Mouse (Mus musculus) midbrain, embryonic 16.5 days (tissue): ENCODE measurements around the gene Itga8. TPM values are rescaled to one million over a fixed set of nuclear protein-coding genes. Genes with fewer than 3 reads are reported as not detected.

ENCODE experiments used
- ATAC-seq: fragments of 200-750 bp; cut with Nextera tagmentation; 2 replicates; pipeline ENCODE4 v1.8.0; 2017; ENCODE audit warnings: moderate TSS enrichment
- H3K27ac ChIP-seq: fragments of 300-500 bp; sonication (generic); 2 replicates; pipeline ENCODE4 v1.5.1; 2014; ENCODE audit warnings: mild to moderate bottlenecking, low read length, mixed read lengths
- H3K27me3 ChIP-seq: fragments of 300-500 bp; sonication (generic); 2 replicates; pipeline ENCODE4 v1.6.1; 2014; ENCODE audit warnings: low read depth, low read length, mixed read lengths; ENCODE audit not compliant: control insufficient read depth, insufficient read depth
- H3K36me3 ChIP-seq: fragments of 300-500 bp; sonication (generic); 2 replicates; pipeline ENCODE4 v1.6.1; 2014; ENCODE audit warnings: mild to moderate bottlenecking, low read length, moderate library complexity, mixed read lengths; ENCODE audit not compliant: control insufficient read depth, insufficient read depth
- H3K4me1 ChIP-seq: fragments of 300-500 bp; sonication (generic); 2 replicates; pipeline ENCODE4 v1.6.1; 2014; ENCODE audit warnings: mild to moderate bottlenecking, low read length, mixed read lengths; ENCODE audit not compliant: control insufficient read depth, insufficient read depth
- H3K4me2 ChIP-seq: fragments of 300-500 bp; sonication (generic); 2 replicates; pipeline ENCODE4 v1.6.1; 2014; ENCODE audit warnings: mild to moderate bottlenecking, low read length, mixed read lengths
- H3K4me3 ChIP-seq: fragments of 300-500 bp; sonication (generic); 2 replicates; pipeline ENCODE4 v1.5.1; 2014; ENCODE audit warnings: low read depth, mild to moderate bottlenecking, low read length, moderate library complexity, mixed read lengths
- H3K9ac ChIP-seq: fragments of 300-500 bp; sonication (generic); 2 replicates; pipeline ENCODE4 v1.6.1; 2014; ENCODE audit warnings: low read depth, low read length, mixed read lengths
- H3K9me3 ChIP-seq: fragments of 300-500 bp; sonication (generic); replicated peaks from 2 replicates; pipeline ENCODE4 v1.6.1; 2014; ENCODE audit warnings: mild to moderate bottlenecking, low read length, mixed read lengths; ENCODE audit not compliant: control insufficient read depth, poor library complexity, severe bottlenecking
- WGBS: fragments of 180-500 bp; shearing (Covaris S2); extraction: QIAGEN DNeasy Blood & Tissue Kit; methylation state at CpG from one replicate; pipeline ENCODE4 v1.1.7; 2014; 5-methylcytosine and 5-hydroxymethylcytosine counted together
- polyA plus RNA-seq: library from polyadenylated mRNA; unstranded; fragments of >200 nt; fragmentation: Nextera tagmentation; extraction: Ambion mirVana; gene quantifications from 2 replicates; pipeline ENCODE4 v1.2.1, GENCODE M21; 2015

The Itga8 gene
- polyA plus RNA-seq, 1 experiment from 2014 or later, result 2.6 TPM

- no peak overlapping the region for H3K4me2 ChIP-seq
- no peak overlapping the region for H3K9ac ChIP-seq
- H3K27me3 ChIP-seq, result no peaks in the 10 kb centered on the region
- no peak overlapping the region for H3K4me3 ChIP-seq
- H3K4me1 ChIP-seq, result no peaks in the 10 kb centered on the region
- WGBS, result 90% methylated on average over 1 of the region's 1 CpGs
- no peaks in the 10 kb centered on the region for H3K9me3 ChIP-seq
- H3K27ac ChIP-seq, result no peak overlapping the region
- ATAC-seq, result no peak
- no peaks in the 10 kb centered on the region for H3K36me3 ChIP-seq
Measured at GRCm38 (mm10) chr2:12226367-12226766, 75.4 kb downstream of the Itga8 start.

GRCm38 (mm10) chr2:12221671-12222070 lies 80.1 kb downstream of the Itga8 start:
- 53% methylated on average over 2 of the region's 2 CpGs for whole genome bisulfite sequencing
- Histone ChIP-seq H3K9me3 (no peaks in the 10 kb centered on the region), H3K27me3 (no peaks in the 10 kb centered on the region), H3K9ac (no peak overlapping the region), H3K4me1 (no peaks in the 10 kb centered on the region), H3K27ac (no peak overlapping the region), H3K4me2 (no peak overlapping the region), H3K36me3 (no peaks in the 10 kb centered on the region), H3K4me3 (no peak overlapping the region)
- no peak for ATAC-seq

- no peak overlapping the region for H3K27ac ChIP-seq
- H3K4me3 ChIP-seq, result no peak overlapping the region
- H3K4me2 ChIP-seq, result no peak overlapping the region
- H3K27me3 ChIP-seq, result no peaks in the 10 kb centered on the region
- H3K9ac ChIP-seq, result no peak overlapping the region
- H3K36me3 ChIP-seq, result no peaks in the 10 kb centered on the region
- WGBS, result 55% methylated on average over 4 of the region's 4 CpGs
- ATAC-seq, result no peak
- no peaks in the 10 kb centered on the region for H3K9me3 ChIP-seq
- H3K4me1 ChIP-seq, result no peaks in the 10 kb centered on the region
Measured at GRCm38 (mm10) chr2:12213464-12213790, 88.3 kb downstream of the Itga8 start.

GRCm38 (mm10) chr2:12212662-12213463 lies 88.9 kb downstream of the Itga8 start:
- no peaks in the 10 kb centered on the region for H3K36me3 ChIP-seq
- WGBS, result 60% methylated on average over 3 of the region's 3 CpGs
- H3K27ac ChIP-seq, result no peak overlapping the region
- no peak overlapping the region for H3K4me2 ChIP-seq
- H3K4me3 ChIP-seq, result no peak overlapping the region
- H3K9ac ChIP-seq, result no peak overlapping the region
- no peaks in the 10 kb centered on the region for H3K9me3 ChIP-seq
- no peaks in the 10 kb centered on the region for H3K4me1 ChIP-seq
- H3K27me3 ChIP-seq, result no peaks in the 10 kb centered on the region
- ATAC-seq, result no peak

GRCm38 (mm10) chr2:12208142-12208541 lies 93.6 kb downstream of the Itga8 start:
- Histone ChIP-seq H3K4me3 (no peak overlapping the region), H3K9ac (no peak overlapping the region), H3K27ac (no peak overlapping the region), H3K4me1 (no peaks in the 10 kb centered on the region), H3K36me3 (no peaks in the 10 kb centered on the region), H3K27me3 (no peaks in the 10 kb centered on the region), H3K4me2 (no peak overlapping the region), H3K9me3 (no peaks in the 10 kb centered on the region)
- WGBS, result 83% methylated on average over 6 of the region's 6 CpGs
- ATAC-seq, result no peak

GRCm38 (mm10) chr2:12206353-12206752 lies 95.4 kb downstream of the Itga8 start:
- Histone ChIP-seq H3K4me3 (no peak overlapping the region), H3K27ac (no peak overlapping the region), H3K27me3 (no peaks in the 10 kb centered on the region), H3K4me1 (no peaks in the 10 kb centered on the region), H3K9me3 (no peaks in the 10 kb centered on the region), H3K9ac (no peak overlapping the region), H3K36me3 (no peaks in the 10 kb centered on the region), H3K4me2 (no peak overlapping the region)
- 74% methylated on average over 5 of the region's 5 CpGs for WGBS
- no peak for ATAC-seq

GRCm38 (mm10) chr2:12205875-12206274 lies 95.8 kb downstream of the Itga8 start:
- Histone ChIP-seq H3K9ac (no peak overlapping the region), H3K36me3 (no peaks in the 10 kb centered on the region), H3K27me3 (no peaks in the 10 kb centered on the region), H3K9me3 (no peaks in the 10 kb centered on the region), H3K4me3 (no peak overlapping the region), H3K4me2 (no peak overlapping the region), H3K4me1 (no peaks in the 10 kb centered on the region), H3K27ac (no peak overlapping the region)
- ATAC-seq, result peak; percentile 56
- 56% methylated on average over 5 of the region's 5 CpGs for WGBS

GRCm38 (mm10) chr2:12203231-12203630 lies 98.5 kb downstream of the Itga8 start:
- no peak overlapping the region for H3K27ac ChIP-seq
- no peak for ATAC-seq
- no peaks in the 10 kb centered on the region for H3K4me1 ChIP-seq
- 90% methylated on average over 10 of the region's 10 CpGs for WGBS
- no peak overlapping the region for H3K4me2 ChIP-seq
- H3K27me3 ChIP-seq, result no peaks in the 10 kb centered on the region
- H3K4me3 ChIP-seq, result no peak overlapping the region
- H3K9me3 ChIP-seq, result no peaks in the 10 kb centered on the region
- H3K9ac ChIP-seq, result no peak overlapping the region
- no peaks in the 10 kb centered on the region for H3K36me3 ChIP-seq

GRCm38 (mm10) chr2:12198699-12199098 lies 103.0 kb downstream of the Itga8 start:
- Histone ChIP-seq H3K4me1 (no peaks in the 10 kb centered on the region), H3K36me3 (no peaks in the 10 kb centered on the region), H3K9me3 (no peaks in the 10 kb centered on the region), H3K4me2 (no peak overlapping the region), H3K4me3 (no peak overlapping the region), H3K27ac (no peak overlapping the region), H3K27me3 (no peaks in the 10 kb centered on the region), H3K9ac (no peak overlapping the region)
- 85% methylated on average over 7 of the region's 7 CpGs for WGBS
- no peak for ATAC-seq
